Mouse (Mus musculus) intestine, embryonic 16.5 days (tissue): Measurements from ENCODE around the gene Bicd1. TPM values are rescaled to one million over a fixed set of nuclear protein-coding genes. Genes with fewer than 3 reads are reported as not detected.
A peak's percentile ranks its signal among the peaks of the same experiment; 100 is the strongest.
"Not testable (repeated sequence)": the region's sequence is repeated elsewhere in the genome, so short reads cannot be mapped to it uniquely, and the experiment has no call there.

Source experiments
- ATAC-seq: fragments of 200-750 bp; cut with Nextera tagmentation; 2 replicates; pipeline ENCODE4 v1.8.0; 2017; ENCODE audit warnings: moderate TSS enrichment, moderate library complexity
- H3K27ac ChIP-seq: fragments of 300-500 bp; sonication (generic); 2 replicates; pipeline ENCODE4 v1.5.1; 2014; ENCODE audit warnings: mild to moderate bottlenecking, low read length
- H3K27me3 ChIP-seq: fragments of 300-500 bp; sonication (generic); replicated peaks from 2 replicates; pipeline ENCODE4 v1.6.1; 2014; ENCODE audit warnings: low read length, control low read depth, mixed read lengths; ENCODE audit not compliant: control insufficient read depth, insufficient read depth
- H3K36me3 ChIP-seq: fragments of 300-500 bp; sonication (generic); 2 replicates; pipeline ENCODE4 v1.6.1; 2014; ENCODE audit warnings: low read length, control low read depth; ENCODE audit not compliant: control insufficient read depth, insufficient read depth
- H3K4me1 ChIP-seq: fragments of 300-500 bp; sonication (generic); 2 replicates; pipeline ENCODE4 v1.6.1; 2014; ENCODE audit warnings: low read length, control low read depth, mixed read lengths; ENCODE audit not compliant: control insufficient read depth, insufficient read depth
- H3K4me2 ChIP-seq: fragments of 300-500 bp; sonication (generic); 2 replicates; pipeline ENCODE4 v1.6.1; 2014; ENCODE audit warnings: low read depth, low read length, control low read depth
- H3K4me3 ChIP-seq: fragments of 300-500 bp; sonication (generic); 2 replicates; pipeline ENCODE4 v1.5.1; 2014; ENCODE audit warnings: mild to moderate bottlenecking, low read length
- H3K9ac ChIP-seq: fragments of 300-500 bp; sonication (generic); 2 replicates; pipeline ENCODE4 v1.6.1; 2014; ENCODE audit warnings: low read depth, low read length
- H3K9me3 ChIP-seq: fragments of 300-500 bp; sonication (generic); 2 replicates; pipeline ENCODE4 v1.6.1; 2016; ENCODE audit warnings: low read length, control low read depth; ENCODE audit not compliant: control insufficient read depth
- WGBS: fragments of 180-500 bp; shearing (Covaris S2); extraction: QIAGEN DNeasy Blood & Tissue Kit; methylation state at CpG from one replicate; pipeline ENCODE4 v1.1.7; 2014; 5-methylcytosine and 5-hydroxymethylcytosine counted together
- polyA plus RNA-seq: library from polyadenylated mRNA; unstranded; fragments of >200 nt; fragmentation: Nextera tagmentation; extraction: Ambion mirVana; gene quantifications from 2 replicates; pipeline ENCODE4 v1.2.1, GENCODE M21; 2015

The Bicd1 gene
- polyA plus RNA-seq, result 10.9 and 11.4 TPM in 2 replicates

- Histone ChIP-seq H3K9ac (peak within 1 kb of the TSS; percentile 73), H3K9me3 (no peaks in the 10 kb centered on the region), H3K36me3 (no peaks in the 10 kb centered on the region), H3K4me1 (no peaks in the 10 kb centered on the region), H3K4me3 (peak within 1 kb of the TSS; percentile 68), H3K27me3 (no peaks in the 10 kb centered on the region), H3K27ac (peak within 1 kb of the TSS; percentile 67), H3K4me2 (peak within 1 kb of the TSS; percentile 69)
- under 1% methylated on average over 30 of the region's 30 CpGs for WGBS
- peak; percentile 99 for ATAC-seq
These were observed at the start of gene Bicd1 for GRCm38 (mm10) chr6:149408833-149409332. Bicd1 (plus strand) TSS chr6:149408886.

GRCm38 (mm10) chr6:149362533-149362932 is 46.2 kb upstream of the Bicd1 start:
- not testable (repeated sequence) for H3K4me3 ChIP-seq, ATAC-seq, H3K27ac ChIP-seq, H3K4me1 ChIP-seq, H3K9me3 ChIP-seq, H3K36me3 ChIP-seq, H3K9ac ChIP-seq, H3K27me3 ChIP-seq, H3K4me2 ChIP-seq
- 97% methylated on average over 20 of the region's 20 CpGs for WGBS

- H3K27ac ChIP-seq, H3K9me3 ChIP-seq, ATAC-seq, H3K4me2 ChIP-seq, H3K9ac ChIP-seq, H3K4me1 ChIP-seq, H3K27me3 ChIP-seq, H3K4me3 ChIP-seq, H3K36me3 ChIP-seq: not testable (repeated sequence)
- 63% methylated on average over 2 of the region's 2 CpGs for WGBS
These were observed 42.7 kb upstream of the Bicd1 start for GRCm38 (mm10) chr6:149365975-149366374.

- WGBS, result 82% methylated on average over 2 of the region's 2 CpGs
These were observed 42.3 kb upstream of the Bicd1 start for GRCm38 (mm10) chr6:149366403-149366802.

DNA sequence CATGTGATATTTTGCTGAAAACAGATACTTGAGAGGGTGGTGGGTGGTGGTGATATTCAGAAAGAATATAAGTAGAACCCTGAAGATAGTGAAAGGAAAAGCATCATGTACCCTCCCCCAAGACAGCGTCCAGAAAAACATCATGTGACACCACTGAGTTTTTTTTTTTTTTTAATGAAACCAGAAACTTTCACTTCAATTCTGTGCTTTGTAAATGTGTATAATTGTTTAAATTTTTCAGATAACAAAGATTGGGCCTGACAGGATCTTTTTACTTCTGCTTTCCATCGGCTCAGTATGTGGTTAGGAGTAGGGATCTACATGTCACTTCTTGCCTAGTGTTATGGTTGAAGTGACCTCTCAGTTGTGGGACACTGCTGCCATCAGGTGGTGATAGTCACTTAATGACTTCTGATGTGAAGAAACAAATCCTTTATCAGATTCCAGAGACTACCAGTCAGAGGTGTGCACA is 33.7 kb upstream of the Bicd1 start:
- ATAC-seq, result peak; percentile 82
- 46% methylated on average over 2 of the region's 2 CpGs for WGBS
- Histone ChIP-seq H3K27ac (no peak overlapping the region), H3K36me3 (no peaks in the 10 kb centered on the region), H3K4me2 (no peak overlapping the region), H3K9me3 (no peaks in the 10 kb centered on the region), H3K9ac (no peak overlapping the region), H3K27me3 (no peaks in the 10 kb centered on the region), H3K4me1 (no peaks in the 10 kb centered on the region), H3K4me3 (no peak overlapping the region)

More at GRCm38 (mm10) chr6:149366403-149366802, 42.3 kb upstream of the Bicd1 start:
- no peak for ATAC-seq
- no peak overlapping the region for H3K4me2 ChIP-seq
- H3K27ac ChIP-seq, result no peak overlapping the region
- no peaks in the 10 kb centered on the region for H3K36me3 ChIP-seq
- no peaks in the 10 kb centered on the region; the same call in 1 of the 2 replicates for H3K9me3 ChIP-seq
- no peaks in the 10 kb centered on the region for H3K4me1 ChIP-seq
- H3K9ac ChIP-seq, result no peak overlapping the region
- H3K4me3 ChIP-seq, result no peak overlapping the region
- no peaks in the 10 kb centered on the region for H3K27me3 ChIP-seq

DNA sequence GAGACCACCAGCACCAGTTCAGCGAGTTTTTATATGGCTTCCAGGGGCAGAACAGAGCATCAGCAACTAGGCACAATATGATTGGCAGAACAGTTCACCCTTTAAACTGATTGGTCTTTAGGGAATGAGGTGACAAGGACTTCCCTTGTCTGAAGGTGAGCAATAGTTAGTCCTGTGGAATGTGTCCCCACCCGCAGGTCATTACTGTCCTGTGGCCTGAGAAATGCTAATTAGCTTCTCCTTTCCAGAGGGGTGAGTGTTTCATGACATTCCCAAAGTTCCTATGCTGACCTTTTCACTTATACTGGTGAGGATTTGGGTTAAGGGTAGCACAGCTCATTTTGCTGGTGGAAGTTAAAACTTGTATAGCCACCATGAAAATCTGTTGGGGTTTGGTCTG is 25.2 kb upstream of the Bicd1 start:
- Histone ChIP-seq H3K27ac (no peak overlapping the region), H3K9me3 (no peaks in the 10 kb centered on the region), H3K4me3 (no peak overlapping the region), H3K4me2 (no peak overlapping the region), H3K9ac (no peak overlapping the region), H3K36me3 (no peaks in the 10 kb centered on the region), H3K4me1 (no peaks in the 10 kb centered on the region), H3K27me3 (no peaks in the 10 kb centered on the region)
- ATAC-seq, result no peak
- WGBS, result 80% methylated on average over 2 of the region's 2 CpGs

GRCm38 (mm10) chr6:149386389-149386788 is 22.3 kb upstream of the Bicd1 start:
- Histone ChIP-seq H3K4me2 (no peak overlapping the region), H3K27ac (no peak overlapping the region), H3K4me1 (no peaks in the 10 kb centered on the region), H3K36me3 (no peaks in the 10 kb centered on the region), H3K4me3 (no peak overlapping the region), H3K9ac (no peak overlapping the region), H3K9me3 (no peaks in the 10 kb centered on the region), H3K27me3 (no peaks in the 10 kb centered on the region)
- no peak for ATAC-seq
- WGBS, result 24% methylated on average over 3 of the region's 3 CpGs

DNA sequence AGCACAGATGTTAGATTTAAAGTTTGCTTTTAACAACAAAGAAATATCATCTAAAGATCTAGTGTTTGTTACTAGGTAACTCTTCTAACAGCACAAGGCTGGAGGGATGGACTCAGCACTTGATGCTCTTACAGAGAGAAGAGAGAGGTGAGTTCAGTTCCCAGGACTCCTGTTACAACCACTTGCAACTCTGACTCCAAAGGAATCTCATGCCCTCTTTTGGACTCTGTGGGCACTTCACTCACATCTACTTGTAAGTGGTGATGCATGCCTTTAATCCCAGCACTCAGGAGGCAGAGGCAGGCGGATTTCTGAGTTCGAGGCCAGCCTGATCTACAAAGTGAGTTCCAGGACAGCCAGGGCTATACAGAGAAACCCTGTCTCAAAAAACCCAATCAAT is 19.1 kb upstream of the Bicd1 start:
- not testable (repeated sequence) for H3K4me2 ChIP-seq, ATAC-seq, H3K4me1 ChIP-seq, H3K36me3 ChIP-seq, H3K9me3 ChIP-seq, H3K27me3 ChIP-seq, H3K9ac ChIP-seq, H3K27ac ChIP-seq, H3K4me3 ChIP-seq
- whole genome bisulfite sequencing, result 94% methylated on average over 2 of the region's 2 CpGs

- no peaks in the 10 kb centered on the region for H3K9me3 ChIP-seq
- no peaks in the 10 kb centered on the region for H3K4me1 ChIP-seq
- H3K4me3 ChIP-seq, result no peak overlapping the region
- no peak for ATAC-seq
- H3K9ac ChIP-seq, result no peak overlapping the region
- H3K36me3 ChIP-seq, result no peaks in the 10 kb centered on the region
- no peaks in the 10 kb centered on the region for H3K27me3 ChIP-seq
- H3K4me2 ChIP-seq, result no peak overlapping the region
- no peak overlapping the region for H3K27ac ChIP-seq
These were observed 9.3 kb upstream of the Bicd1 start for GRCm38 (mm10) chr6:149399396-149399795.

GRCm38 (mm10) chr6:149409341-149409740 is 655 bp downstream of the Bicd1 start:
- Histone ChIP-seq H3K4me3 (peak overlapping the region; percentile 68), H3K27ac (peak overlapping the region; percentile 67), H3K4me2 (peak overlapping the region; percentile 69), H3K9me3 (no peaks in the 10 kb centered on the region), H3K4me1 (no peaks in the 10 kb centered on the region), H3K27me3 (no peaks in the 10 kb centered on the region), H3K9ac (peak overlapping the region; percentile 73), H3K36me3 (no peaks in the 10 kb centered on the region)
- under 1% methylated on average over 11 of the region's 11 CpGs for WGBS
- ATAC-seq, result peak; percentile 59
